Mouse (Mus musculus): ENCODE measurements around the gene Calcoco1.
"Not testable (repeated sequence)": the region's sequence is repeated elsewhere in the genome, so short reads cannot be mapped to it uniquely, and the experiment has no call there.

The Calcoco1 gene

DNA sequence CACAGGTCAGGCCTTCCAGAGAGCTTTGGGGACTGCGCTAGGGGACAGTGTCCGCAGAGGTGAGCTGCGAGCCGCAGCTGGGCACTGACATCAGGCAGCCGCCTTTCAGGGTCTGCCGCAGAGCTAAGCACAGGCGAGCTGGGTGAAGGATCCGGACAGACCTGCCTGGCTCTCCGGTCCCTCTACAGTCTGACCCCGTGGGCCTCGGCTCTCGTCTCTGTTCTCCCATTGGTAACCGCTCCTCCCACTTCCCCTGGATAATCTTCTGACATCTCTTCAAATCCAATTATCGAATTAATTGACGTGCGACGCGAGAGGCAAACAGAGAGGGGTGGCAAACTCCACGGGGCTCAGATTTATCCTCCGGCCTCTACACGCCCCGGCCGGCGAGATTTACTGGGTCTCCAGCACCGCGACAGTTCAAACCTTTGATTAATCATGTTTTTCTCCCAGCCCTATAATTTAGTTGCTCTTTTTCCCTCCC, 29.6 kb downstream of the Calcoco1 start:
- DNase-seq (ENCODE audit: low spot score in 2 of 2), result no peak

DNA sequence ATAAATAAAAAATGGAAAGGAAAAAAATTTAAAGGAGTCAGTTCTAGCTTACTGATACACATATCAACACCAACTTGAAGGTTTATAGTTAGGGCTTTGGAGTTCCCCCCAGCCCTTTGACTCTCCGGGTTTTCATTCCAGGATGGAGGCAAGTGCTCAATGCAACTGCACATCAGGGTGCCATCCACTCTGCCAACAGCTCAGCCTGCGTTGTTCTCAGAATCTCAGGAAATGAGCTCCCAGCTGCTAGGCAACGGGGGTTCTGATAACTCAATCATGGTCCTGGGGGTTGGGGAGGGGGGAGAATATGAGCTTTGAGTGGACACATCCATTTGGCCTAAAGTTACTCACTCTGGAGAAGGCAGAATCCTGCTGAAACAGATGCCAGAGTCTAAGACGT, 36.2 kb downstream of the Calcoco1 start:
- DNase-seq (ENCODE audit: low spot score in 2 of 2), result no peak

- DNase-seq (ENCODE audit: low spot score in 2 of 2), result no peak
Measured at GRCm38 (mm10) chr15:102683670-102684069, 38.3 kb downstream of the Calcoco1 start.

GRCm38 (mm10) chr15:102676345-102676744, 45.6 kb downstream of the Calcoco1 start:
- DNase-seq (ENCODE audit: low spot score in 2 of 2), result no peak

- peak; percentile 75 to 90 for DNase-seq (ENCODE audit: low spot score in 2 of 2)
Measured at GRCm38 (mm10) chr15:102673548-102673947, 48.4 kb downstream of the Calcoco1 start.

GRCm38 (mm10) chr15:102672215-102673071, 49.5 kb downstream of the Calcoco1 start, which contains the start of gene Atp5g2:
Gene Atp5g2 (minus strand): TSS chr15:102672352.
- DNase-seq (ENCODE audit: low spot score in 2 of 2), result peak; percentile 60 to 61

GRCm38 (mm10) chr15:102671721-102672214, 50.2 kb downstream of the Calcoco1 start:
- DNase-seq (ENCODE audit: low spot score in 2 of 2), result peak; percentile 87

DNA sequence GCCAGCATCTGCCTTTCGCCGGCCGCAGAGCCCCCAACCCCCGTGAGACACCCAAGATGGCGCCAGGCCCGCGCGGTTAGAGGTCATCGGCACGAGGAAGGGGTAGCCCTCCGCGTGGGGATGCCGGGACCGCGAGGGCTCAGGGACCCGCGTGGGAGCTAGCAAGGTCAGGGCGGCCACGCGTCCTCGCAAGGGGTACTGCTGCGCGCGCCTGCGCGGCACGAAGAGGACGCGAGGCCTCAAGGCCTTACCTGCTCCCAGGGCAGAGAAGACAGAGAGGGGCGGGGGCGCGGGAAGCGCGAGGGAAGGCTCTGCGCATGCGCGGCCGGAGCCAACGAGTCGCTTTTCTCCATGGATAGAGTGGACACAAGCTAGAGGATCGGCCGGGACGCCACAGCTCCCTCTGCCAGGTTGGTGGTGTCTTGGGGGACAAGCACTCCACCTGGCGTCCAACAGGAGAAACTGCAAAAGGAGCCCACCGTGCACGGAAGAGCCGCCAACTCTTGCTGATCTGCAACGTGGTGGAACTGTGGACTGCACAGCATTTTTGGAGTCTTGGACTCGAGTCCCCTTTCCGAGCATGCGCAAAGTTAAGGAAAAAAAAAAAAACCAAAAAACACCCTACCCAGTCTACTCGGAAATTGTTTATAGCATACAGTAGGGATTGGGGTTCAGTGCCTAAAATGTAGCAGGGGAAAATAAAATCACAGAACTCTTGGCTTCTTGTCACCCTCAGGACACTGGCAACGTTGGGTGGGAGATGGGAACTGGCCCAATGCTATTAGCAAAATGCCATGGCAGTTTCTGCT, 51.0 kb downstream of the Calcoco1 start:
- peak; percentile 99 for DNase-seq (ENCODE audit: low spot score in 2 of 2)

GRCm38 (mm10) chr15:102670281-102670680, 51.7 kb downstream of the Calcoco1 start:
- DNase-seq (ENCODE audit: low spot score in 2 of 2), result peak in 1 of 2 experiments; percentile 29

DNA sequence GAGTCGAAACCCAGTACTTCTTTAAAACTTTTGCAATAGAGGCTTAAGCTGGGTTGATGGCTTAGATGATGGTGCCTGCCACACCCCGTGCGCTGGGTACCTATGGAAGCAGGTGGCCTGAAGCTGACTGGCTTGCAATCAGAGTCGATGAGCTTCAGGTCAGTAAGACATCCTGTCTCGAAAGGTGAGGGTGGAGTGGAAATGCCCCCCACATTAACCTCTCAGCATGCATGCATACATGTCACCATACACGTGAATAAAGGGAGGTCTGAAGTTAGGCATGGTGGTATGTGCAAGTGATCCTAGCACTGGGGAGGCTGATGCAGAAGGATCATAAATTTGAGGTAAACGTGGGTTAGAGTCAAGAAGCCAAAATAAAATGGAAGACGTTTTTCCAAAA, 52.4 kb downstream of the Calcoco1 start:
- no peak for DNase-seq (ENCODE audit: low spot score in 2 of 2)

- peak in 1 of 2 experiments; percentile 64 for DNase-seq (ENCODE audit: low spot score in 2 of 2)
Measured at GRCm38 (mm10) chr15:102665494-102665893, 56.5 kb downstream of the Calcoco1 start.

DNA sequence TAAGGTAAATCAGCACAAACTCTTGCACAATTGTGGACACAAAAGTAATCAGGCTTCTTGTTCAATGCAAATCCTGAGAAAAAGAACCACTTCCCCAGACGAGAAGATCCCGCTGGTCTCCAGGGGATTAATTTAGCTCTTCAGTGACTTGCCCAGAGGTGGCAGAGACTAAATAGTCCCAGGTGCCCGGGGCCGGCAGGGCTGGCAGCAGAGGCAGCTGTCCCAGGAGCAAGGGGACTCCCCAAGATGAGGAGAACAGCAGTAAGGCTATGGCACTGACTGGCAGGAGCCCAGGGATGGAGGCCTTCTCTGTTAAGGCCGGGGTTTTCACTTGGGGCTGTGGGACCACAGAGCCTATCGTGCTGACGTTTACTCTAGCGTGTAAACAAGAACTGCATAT, 58.2 kb downstream of the Calcoco1 start:
- no peak for DNase-seq (ENCODE audit: low spot score in 2 of 2)

DNA sequence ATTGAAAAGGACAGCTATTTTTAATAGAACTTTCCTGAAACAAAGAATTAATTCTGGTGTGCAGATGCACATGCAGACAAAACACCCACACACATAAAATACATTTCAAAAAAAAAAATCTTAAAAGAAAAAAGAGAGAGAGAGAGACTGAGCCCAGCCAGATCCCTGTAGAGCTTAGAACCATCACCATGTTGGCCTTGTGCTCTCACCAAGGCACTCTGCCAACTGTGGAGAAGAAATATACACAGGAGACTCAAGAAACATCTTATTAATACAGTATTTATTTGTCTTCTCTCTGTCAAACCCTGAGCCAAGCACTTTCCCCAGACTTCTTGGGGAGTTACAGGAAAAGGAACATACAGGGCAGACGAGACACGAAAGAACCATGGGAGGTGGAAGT, 59.4 kb downstream of the Calcoco1 start:
- DNase-seq (ENCODE audit: low spot score in 2 of 2), result not testable (repeated sequence)

DNA sequence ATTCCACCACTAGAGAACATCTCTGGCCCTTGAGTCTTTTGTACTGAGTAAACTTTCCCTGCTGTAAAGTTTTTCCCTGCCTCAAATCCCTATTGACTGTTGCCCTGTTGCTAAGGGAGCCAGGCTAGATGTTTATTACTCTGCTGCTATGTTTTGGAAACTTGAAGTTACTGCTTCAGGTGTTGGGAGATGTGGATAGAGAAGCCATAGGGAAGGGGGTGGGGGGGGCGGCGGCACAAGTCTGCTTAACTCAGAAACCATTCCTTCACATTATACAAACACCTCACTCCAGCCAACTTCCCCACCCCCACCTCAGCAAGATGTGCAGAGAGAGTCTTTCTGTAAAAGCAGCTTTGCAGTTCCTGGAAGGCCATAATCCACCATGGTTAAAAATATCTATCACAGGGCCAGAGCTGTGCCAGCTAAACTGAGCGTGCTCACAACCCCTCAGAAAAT, 64.0 kb downstream of the Calcoco1 start:
- DNase-seq (ENCODE audit: low spot score in 2 of 2), result peak; percentile 36 to 42

All from right cerebral cortex, postnatal 10 days (tissue).